Mouse (Mus musculus) retina, postnatal 1 day (tissue): ENCODE results near the gene Ugt1a6a.

Source experiments
- DNase-seq: peaks from one replicate; pipeline ENCODE4 v3.0.0-alpha.2; 2012

Gene Ugt1a6a

DNA sequence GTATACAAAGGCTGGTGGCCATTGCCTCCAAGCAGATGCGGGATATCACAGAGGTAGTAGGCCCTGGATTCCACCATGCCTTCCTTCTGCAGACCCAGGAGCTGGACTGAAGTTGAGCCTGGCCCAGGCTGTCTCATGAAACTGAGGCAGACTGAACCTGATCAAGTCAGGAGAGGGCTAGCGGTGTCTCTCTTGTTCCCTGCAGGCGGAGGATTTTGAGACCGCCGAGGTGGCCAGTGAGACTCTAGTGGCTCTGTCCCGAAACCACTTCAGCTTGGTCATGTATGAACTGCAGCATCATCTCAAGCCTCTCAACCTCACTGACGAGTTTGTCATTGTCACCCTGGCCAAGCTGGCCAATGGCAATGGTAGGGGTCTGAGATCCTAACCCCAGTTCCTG, 95.8 kb downstream of the Ugt1a6a start:
- no peak for DNase-seq

DNA sequence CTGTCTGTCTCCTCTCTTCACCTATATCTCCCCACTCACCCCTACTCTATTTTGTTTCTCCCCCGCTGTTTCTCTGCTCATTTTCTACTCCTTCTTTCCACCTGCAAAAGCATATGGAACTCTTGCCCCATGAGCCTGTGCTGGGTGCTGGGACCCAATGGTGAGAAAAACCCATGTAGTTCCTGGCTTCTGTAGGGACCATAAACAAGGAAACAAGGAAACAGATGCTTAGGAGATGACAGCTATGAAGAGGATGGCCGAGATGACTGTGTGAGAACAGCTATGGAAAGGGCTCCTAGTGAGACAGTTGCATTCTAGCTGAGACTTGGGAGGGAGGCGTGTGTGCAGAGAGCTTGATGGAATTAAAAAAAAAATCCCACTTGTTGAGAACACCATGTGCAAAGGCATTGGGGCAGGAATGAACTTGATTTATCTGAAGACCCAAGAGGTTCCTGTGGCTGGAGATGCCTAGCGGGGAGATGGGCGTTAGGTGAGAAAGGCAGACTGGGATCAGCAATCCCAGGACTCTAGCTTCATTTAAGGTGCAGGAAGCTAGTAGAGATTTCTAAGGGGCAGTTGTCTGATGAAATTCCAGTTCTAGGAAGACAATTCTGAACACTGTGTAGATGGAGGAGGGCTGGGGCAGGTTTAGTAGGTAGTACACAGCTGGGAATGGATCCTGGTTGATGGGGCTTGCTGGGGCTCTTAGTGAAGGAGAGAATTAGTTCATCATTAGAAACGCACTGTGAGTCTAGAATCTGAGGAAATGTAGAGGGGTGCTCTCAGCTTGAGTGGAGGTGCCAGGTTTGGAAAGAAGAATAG, 96.6 kb downstream of the Ugt1a6a start:
- no peak for DNase-seq

DNA sequence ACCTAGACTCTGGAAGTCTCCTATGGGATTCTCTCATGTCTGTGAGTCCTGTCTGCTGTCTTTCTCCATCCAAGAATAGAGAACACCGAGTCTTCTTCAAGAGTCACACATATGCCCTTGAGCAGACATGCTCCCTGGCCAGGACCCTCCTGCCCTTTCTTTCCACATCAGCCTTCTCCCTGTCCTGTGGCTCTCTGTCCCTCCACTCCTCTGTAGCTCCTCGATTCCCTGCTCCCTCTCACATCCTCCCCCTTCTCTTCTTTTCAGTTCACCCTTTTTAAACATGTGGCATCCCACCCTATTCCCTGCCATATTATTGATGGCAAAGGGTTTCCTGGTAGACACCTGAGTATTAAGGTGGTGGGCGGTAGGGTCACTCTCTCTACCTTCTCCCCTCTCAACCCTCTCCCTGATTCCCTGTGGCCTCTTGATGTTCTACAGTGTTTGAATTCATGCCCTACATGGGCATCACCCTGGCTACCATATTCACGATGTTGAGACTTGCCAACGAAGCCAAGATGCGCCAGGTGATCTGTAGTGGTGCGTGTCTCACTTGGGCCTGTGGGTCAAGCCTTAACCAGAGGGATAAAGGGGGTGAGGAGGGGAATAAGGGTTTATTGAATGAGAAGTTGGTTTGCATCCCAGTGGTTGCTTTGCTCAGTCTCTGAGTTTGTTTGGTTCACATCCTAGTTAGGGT, 97.3 kb downstream of the Ugt1a6a start:
- no peak for DNase-seq

DNA sequence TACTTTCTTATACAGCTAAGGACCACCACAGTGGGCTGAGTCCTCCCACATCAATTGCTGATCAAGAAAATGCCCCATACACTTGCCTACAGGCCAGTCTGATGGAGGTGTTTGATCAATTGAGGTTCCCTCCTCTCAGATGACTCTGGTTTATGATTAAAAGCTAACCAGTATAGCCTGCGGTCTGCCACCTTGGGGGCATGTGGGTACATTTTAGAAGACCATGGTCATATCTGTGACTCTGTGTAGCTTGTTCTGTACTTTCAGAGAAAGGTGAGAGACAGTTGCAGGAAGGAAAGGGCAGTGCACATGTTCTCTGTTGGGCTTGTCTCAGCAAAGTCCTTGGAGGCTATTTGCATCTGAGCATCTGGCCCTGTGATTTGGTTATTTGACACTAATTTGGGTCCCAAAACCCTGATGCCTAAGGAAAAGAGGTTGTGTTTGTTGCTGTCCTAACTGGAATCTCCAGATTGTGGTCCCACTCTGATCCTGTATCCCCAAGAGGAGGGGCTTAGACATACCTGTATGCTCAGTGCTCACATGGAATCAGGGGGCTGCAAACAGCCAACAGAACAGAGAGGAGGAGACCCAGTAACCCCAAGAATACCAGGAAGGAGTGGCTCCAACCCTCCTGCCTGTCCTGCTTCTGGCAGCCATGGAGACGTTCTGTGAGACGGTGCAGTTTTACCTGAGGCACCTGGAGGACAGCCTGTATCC, 98.2 kb downstream of the Ugt1a6a start:
- DNase-seq = no peak

DNA sequence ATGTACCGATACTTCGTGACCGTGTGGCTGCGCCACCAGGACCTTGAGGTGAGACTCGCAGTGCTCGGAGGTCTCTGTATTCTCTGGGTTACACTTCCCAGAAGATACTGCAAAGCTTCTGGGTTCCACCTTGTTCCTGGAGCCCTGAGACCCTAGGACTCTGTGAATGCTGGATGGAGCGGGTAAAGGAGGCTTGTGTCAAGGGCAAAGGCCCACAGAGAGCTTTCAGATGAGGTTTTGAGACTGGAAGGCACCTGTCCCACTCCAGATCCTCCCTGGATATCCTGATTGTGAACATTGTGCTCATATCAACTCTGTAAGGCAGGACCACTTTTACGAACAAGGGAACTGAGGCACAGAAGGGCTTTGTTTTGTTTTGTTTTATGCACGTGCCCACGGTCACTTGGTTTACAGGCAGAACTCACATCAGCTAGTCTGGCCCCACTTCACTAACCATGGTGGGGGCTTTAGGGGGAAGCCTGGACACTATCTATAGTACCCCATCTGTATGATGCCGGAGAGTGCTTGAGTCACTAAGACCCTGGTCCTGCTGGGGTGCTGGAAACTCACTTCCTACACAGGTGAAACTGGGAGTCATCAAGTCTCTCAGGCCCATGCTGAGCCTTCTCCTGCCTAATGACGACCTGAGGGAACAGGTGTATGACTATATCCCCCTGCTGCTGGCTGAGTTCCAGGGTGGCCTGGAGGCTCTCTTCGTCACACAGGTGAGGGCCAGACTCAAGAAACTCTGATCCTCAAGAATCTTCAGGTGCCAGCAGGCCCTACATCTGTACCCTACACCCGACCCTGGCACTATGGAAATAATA, 99.0 kb downstream of the Ugt1a6a start:
- no peak for DNase-seq

DNA sequence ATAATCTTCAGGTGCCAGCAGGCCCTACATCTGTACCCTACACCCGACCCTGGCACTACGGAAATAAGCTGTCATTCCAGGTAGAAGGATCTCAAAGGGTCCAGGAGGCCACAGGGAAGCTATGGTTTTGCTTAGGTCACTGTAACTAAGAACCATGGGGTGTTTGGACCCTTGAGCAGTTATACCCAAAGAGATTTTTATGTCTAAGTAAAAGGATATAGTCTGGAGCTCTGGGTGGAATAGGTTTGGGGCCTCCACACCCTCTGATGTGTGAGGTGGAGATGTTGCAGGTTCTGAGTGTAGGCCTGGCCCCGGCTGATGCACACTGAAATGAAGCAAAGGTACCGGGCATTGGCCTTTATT, 99.6 kb downstream of the Ugt1a6a start:
- DNase-seq = no peak

DNA sequence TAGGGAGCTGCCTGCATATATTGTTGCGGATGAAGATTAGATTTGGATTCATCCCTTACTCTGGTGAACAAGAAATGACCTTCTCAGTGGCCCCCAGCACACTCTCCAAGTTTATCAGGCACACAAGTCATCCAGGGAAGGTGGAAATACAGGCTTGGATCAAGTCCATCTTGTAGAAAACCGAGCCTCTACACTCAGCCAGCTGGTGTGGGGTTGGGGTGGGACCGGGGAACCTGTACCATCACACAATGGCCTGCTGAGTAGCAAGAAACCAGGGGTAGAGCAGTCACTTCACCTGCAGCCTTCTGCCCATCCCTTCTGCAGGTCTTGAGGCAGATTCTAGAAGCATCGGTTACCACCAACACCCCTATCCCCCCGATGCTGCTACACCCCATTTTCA, 100.0 kb downstream of the Ugt1a6a start:
- no peak for DNase-seq

DNA sequence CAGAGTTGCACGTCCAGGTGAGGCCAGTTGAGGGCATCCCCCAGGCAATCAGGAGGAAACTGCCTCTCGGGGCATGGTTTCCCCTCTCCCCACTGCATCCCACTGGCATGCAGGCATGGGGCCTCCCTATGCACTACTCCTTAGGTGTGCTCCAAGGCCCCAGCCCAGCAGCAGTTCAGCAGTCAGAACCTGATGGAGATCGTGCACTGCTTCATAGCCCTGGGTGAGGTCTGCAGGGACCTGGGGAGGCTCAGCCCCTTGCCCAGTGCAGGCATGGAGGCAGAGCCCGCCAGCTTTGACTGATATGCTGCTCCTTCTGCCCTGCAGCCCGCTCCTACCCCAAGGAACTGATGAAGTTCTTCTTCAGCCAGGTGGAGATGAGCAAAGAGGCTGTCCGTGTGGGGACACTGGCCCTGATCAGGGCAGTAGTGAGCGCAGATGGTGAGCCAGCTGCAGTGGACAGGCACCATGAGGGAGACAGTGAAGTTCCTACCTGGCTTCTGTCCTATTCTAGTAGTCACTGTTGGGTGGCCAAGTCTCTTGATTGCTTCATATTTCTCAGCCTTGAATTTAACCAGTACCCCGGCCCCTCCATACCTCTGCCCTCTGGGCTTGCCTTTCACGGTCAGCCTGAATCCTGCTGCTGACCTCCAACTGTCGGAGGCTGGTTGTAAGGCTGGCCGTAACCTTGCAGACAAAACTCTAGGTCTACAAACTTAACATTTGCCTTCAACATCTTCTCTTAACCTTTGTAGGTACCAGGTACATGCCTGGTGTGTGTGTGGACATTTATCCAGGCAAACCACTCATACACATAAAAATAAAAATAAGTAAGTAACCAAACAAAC, 100.7 kb downstream of the Ugt1a6a start:
- DNase-seq = no peak

DNA sequence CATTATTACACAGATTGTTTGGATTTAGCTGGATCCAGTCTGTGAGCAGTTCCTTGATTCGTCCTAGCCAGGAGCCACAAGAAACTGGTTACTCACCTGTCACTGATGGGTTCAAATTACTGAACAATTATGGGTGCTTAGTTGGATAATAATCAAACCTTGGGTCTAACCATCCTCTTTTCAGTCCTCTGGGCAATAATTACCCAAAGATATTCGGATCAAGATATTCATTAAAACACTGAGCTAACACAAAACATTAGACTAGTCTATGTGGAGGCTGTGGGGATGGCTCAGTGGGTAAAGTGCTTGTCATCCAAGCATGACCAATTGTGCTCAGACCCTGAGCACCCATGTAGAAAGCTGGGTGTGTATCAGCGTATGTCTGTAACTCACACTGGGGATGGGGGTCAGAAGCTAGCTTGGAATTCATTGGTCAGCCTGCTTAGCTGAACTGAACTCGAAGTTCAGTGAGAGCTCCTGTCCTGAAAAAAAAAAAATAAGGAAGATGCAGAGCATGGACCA, 101.3 kb downstream of the Ugt1a6a start:
- no peak for DNase-seq

DNA sequence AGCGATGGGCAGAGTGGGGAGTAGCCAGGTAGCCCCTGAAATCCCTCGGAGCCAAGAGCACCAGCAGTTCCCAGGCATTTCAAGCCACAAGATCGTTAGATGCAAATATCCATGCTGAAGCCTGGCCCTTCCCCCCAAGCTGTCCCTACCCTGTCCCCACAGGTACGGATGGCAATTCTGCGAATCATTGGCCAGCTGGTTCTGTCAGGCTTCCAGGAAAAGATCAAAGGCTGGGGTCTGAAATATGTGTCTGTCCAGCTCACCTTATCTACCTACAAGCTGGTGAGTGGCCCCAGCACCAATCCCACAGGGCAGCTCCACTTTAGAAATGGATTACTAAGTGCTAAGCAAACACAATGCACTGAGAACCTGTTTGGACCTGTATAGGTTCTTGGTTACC, 102.7 kb downstream of the Ugt1a6a start:
- DNase-seq = no peak

DNA sequence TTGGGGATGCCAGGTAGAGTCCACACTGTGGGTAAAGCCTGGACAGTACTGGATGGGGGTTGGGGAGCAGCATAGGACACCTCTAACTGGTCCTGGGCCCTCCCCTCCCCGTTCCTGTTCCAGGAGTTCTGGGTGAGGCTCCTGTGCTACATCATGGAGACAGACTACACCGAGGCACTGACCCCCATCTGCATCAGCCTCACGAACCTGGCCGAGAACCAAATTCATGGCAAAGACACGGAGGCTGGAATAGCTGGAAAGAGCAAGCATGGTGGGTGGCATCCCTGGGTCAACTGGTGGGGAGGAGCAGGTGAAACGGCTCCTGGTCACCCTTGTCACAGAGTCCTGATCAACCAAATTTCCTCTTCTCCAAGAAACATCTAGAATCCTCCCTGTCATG, 104.2 kb downstream of the Ugt1a6a start:
- DNase-seq = no peak

DNA sequence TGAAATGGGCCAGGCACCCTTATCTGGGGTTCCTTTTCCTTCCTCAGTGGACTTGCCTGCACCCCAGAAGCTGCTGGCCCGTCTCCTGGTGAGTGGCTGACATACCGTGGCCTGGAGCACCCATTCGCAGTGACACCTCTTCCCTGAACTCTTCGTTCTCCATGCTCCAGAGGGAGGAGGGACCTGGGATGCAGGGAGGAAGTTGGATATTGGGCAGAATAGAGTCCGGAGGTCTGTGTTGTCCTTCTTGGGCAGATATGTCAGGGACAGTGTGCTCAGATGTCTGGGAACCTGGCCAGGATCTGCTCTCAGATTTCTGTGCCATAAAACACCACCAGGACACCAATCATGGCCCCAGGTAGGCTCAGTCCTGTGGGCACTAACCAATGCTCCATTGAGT, 105.5 kb downstream of the Ugt1a6a start:
- no peak for DNase-seq

DNA sequence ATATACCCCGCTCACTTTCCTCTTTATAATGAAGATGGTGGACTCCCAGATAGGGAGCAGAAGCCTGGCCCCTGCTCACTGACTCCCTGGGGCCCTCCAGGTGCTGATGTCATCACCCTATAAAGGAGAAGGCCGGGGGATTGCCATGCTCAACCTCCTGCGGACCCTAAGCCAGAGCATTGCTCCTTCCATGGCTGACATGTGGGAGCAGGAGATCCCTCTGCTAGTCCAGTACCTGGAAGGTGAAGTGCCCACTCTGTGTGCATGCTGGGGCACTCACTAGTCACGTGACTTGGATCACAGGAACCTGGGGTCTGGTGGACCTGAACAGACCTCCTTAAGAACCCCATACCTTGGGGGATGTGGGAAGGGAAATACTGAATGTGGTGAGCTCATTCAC, 106.0 kb downstream of the Ugt1a6a start:
- DNase-seq = no peak

DNA sequence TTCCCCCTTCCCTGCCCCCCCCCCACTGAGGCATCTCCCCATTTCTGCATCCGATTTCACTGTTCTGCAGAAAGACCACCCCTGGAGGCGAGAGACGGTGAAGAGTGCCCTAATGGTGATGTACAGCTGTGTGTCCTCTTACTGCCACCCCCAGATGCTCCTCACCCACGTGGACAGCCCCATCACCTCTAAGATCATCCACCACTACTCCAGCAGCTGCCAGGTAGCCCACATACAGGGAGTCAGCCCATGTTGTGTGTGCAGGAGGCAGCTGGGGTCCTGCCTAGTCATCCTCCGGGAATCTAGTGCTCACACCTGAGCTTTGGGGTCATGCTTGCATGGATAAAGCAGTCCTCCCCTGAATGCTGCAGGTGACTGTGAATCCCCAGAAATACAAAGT, 109.3 kb downstream of the Ugt1a6a start:
- DNase-seq = no peak

DNA sequence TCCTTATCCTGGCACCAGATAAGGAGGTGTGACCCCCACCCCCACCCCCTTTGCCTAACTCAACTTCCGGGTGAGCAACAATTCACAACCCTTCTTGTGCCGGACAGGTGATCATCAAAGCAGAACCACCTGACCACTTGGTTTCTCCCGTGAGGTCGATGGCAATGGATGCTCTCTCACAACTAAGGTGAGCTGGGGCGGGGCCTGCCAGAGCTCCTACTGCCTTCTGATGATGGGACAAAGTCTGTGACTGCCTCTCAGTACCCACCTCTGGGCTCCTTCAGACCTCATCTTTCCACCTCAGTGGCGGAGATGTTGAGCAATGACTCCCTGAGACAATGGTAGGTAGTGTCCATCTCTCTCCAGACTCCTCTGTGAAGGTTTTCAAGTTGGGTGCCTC, 111.3 kb downstream of the Ugt1a6a start:
- no peak for DNase-seq

DNA sequence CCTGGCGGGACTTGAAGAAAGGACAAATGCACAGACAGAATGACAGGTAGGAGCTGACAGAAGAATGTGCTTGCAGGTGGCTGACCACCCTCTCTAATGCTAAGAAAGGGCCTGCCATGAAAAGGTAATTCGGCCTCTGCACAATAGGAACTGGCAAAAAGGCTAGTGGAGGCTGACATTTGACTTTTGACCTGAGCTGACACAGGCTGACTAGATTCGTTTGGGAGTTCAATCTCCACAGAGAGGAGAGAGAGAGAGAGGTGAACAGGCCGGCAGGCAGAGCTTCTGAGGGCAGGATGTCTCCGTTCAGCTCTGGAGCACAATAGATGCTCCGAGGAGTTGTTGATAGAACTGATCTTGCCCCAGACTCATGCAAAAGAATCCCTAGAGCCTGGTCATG, 111.8 kb downstream of the Ugt1a6a start:
- no peak for DNase-seq

DNA sequence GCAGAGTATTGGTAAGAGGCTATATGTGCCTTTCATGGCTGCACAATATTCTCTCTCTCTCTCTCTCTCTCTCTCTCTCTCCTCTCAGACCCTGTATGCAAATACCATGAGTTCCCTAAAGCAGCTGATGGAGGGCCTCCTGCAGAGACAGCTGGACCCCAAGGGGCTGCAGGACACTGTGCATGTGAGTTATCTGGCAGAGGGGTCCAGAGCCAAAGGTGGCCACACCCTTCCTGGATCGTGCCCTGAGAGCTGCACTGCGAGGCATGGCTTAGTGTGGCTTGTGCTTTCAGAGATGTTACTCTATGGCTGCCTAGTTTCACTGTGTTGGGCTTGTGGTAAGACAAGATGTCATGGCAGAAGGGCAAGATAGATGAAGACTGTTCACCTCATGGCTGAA, 113.1 kb downstream of the Ugt1a6a start:
- DNase-seq = no peak

DNA sequence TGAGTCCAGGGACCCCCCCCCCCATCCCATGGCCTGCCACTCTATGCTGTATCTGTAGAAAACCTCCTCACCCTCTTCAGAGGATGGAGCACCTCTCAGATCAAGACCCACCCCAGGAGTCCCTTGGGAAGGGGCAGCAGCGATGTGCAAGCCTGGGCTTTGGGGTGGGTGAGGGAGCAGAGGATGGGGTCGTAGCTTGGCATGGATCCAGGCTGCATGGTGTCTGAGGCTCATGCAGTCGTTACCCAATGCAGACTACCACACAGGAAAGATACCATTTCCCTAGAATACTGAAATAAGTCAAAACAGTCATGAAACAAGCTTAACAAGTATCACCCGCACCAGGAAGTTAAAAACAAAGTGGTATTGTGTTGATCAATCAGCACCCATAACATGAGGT, 114.0 kb downstream of the Ugt1a6a start:
- DNase-seq = no peak

DNA sequence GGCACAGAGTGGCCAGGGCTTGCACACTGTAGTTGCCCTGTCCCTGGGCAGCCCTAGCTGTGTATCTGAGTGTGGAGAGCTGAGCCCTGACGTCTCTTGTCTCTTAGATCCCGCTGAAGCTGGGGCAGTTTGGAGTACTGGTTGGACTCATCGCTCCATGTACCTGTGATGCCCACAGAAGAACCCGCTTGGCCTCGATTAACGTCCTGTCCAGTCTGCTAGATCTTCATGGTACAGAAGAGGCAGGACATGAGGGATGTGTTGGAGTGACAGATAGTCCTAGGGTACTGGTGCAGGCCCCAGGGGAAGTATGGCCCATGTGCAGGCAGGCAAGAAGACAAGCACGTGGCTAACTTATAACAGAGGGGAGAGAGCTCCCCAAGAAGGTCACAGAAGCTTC, 115.0 kb downstream of the Ugt1a6a start:
- no peak for DNase-seq

DNA sequence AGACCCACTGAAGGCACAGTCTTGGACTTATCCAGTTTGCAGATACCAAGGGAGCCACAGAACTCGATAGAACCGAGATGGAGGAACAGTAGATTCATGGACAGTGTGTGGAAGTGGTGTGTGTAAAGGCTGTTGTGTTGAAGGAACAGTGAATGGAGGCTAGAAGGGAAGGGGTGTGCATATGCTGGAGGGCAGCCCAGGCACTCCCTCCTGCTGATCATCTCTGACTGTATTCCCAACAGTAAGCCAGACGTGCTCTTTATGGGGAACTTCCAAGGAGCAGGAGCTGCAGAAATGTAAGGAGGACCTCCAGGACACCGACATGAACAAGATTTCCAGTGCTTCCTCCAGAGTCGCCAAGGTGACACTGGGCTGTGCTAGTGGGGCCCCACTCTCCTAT, 115.4 kb downstream of the Ugt1a6a start:
- DNase-seq = no peak

DNA sequence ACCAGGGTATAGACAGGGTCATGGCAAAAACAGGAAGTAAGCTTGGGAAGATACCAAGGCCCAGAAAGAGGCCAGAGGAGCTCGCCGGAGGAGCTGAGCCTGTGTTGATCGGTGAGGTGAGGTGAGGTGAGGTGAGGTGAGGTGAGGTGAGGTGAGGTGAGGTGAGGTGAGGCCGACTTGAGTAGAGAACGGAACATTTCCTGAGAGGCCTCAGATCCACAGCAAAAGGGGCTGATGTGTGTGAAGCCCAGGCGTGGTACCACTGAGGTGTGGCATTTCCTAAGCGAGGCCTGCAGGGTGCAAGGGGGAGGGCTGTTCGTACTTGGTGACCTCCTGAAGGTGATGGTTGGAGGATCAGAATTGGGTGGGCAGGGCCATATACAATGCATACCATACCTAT, 118.5 kb downstream of the Ugt1a6a start:
- DNase-seq = no peak

DNA sequence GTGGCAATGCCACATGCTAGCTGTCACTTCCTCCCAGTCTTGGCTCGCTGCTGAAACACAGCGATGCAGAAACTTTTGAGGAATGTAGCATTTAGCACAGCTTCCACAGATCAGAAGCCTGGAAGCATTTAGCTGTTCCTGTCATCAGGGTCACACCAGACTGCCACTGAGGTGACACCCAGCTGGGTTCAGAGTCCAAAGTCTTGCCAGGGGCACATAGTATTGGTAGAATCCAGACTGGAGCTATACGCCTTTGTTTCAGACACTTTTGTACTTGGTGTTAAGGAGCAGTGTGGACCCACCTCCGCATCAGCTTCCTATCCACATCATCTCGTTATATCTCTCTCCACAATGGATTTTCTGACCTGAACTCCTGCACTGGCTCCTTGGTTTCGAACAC, 118.9 kb downstream of the Ugt1a6a start:
- DNase-seq = no peak
